Mouse (Mus musculus): Measurements from ENCODE around the gene Utp4.

DNA sequence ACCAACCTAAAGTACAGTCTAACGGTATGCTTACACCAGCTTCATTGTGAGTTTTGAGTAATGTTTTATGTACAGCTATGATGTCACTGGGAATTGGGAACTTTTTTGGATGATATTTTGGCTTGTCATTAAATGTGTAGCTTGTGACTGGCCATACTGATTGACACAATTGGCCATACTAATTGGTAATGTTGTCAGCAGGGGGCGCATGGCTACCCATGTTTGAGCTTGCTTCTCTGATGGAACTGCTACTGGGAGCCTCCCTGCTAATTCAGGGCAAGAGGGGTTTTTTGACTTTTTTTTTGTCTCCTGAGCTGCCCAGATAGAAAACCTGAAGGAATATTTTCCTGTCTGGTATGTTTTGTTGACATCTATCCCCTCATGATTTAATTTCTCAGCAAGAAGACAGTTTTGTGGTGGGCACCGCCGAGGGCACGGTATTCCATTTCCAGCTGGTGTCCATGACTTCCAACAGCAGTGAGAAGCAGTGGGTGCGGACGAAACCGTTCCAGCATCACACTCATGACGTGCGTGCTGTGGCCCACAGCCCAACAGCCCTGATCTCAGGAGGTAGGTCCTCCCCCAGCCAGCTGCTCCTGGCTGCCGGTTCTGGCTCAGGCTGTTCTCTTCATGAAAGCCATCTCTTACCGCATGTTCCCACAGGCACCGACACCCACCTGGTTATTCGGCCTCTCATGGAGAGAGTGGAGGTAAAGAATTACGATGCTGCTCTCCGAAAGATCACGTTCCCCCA, 12.5 kb downstream of the Utp4 start:
- TF ChIP-seq GATA1 (IDR thresholded peaks at IDR 0.05; ENCODE audit: borderline replicate concordance, low read length) = no peak
- no peak for TF ChIP-seq CTCF (IDR thresholded peaks at IDR 0.05; ENCODE audit: low read depth, low read length)
- no peak for TF ChIP-seq TAL1 (conservative IDR thresholded peaks at IDR 0.05; ENCODE audit: low read depth, low read length)

Data from G1E (cell line).